Mouse (Mus musculus) CH12.LX (cell line): ENCODE results near the gene Lrrc28.
"Not testable (repeated sequence)": the region's sequence is repeated elsewhere in the genome, so short reads cannot be mapped to it uniquely, and the experiment has no call there.

ENCODE experiments used
- CTCF ChIP-seq, 2 experiments: IDR thresholded peaks in 1 of 2; conservative IDR thresholded peaks in 1 of 2; 2 replicates each; pipeline ENCODE4 v1.5.1; 2011 to 2012; ENCODE audit warnings: low read depth in 2 of 2, low read length in 2 of 2, improper control_type of control experiment in 1 of 2, inconsistent platforms in 1 of 2, mild to moderate bottlenecking in 1 of 2, moderate library complexity in 1 of 2
- E2F4 ChIP-seq: IDR thresholded peaks from 2 replicates; pipeline ENCODE4 v1.6.1; 2011; ENCODE audit warnings: low read depth, low read length, improper control_type of control experiment; ENCODE audit not compliant: insufficient replicate concordance
- ETS1 ChIP-seq: conservative IDR thresholded peaks from 2 replicates; pipeline ENCODE4 v1.6.1; 2012; ENCODE audit warnings: low read depth, mild to moderate bottlenecking, inconsistent platforms, low read length, improper control_type of control experiment, moderate library complexity
- KAT2A ChIP-seq: IDR thresholded peaks from 2 replicates; pipeline ENCODE4 v1.6.1; 2012; ENCODE audit warnings: low read length, improper control_type of control experiment, inconsistent platforms; ENCODE audit not compliant: insufficient replicate concordance
- MEF2A ChIP-seq: IDR thresholded peaks from 2 replicates; pipeline ENCODE4 v1.6.1; 2014; ENCODE audit warnings: low read depth, mild to moderate bottlenecking, inconsistent platforms, low read length, improper control_type of control experiment, borderline replicate concordance
- MXI1 ChIP-seq: IDR thresholded peaks from 2 replicates; pipeline ENCODE4 v1.6.1; 2011; ENCODE audit warnings: mild to moderate bottlenecking, low read depth, low read length, improper control_type of control experiment
- POLR2A ChIP-seq: IDR thresholded peaks from 2 replicates; pipeline ENCODE4 v1.6.1; 2011; ENCODE audit warnings: low read depth, mild to moderate bottlenecking, improper control_type of control experiment, low read length
- SIN3A ChIP-seq: IDR thresholded peaks from 2 replicates; pipeline ENCODE4 v1.6.1; 2012; ENCODE audit warnings: low read length, improper control_type of control experiment, inconsistent platforms
- TBP ChIP-seq: conservative IDR thresholded peaks from 2 replicates; pipeline ENCODE4 v1.6.1; 2011; ENCODE audit warnings: low read depth, low read length, improper control_type of control experiment

DNA sequence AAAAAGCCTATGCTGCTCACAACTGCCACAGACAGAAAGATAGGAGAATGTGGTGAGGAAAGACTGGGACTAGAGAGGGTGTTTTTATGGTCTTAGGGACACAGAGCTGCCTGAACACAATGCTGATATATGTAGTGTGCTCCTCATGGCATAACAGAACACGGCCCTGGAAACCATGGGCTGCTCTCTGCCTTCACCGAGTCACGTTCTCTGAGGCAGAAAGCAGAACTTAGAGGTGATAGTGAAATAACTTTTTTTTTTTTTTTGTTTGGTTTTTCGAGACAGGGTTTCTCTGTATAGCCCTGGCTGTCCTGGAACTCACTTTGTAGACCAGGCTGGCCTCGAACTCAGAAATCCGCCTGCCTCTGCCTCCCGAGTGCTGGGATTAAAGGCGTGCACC lies 121.0 kb downstream of the Lrrc28 start:
- not testable (repeated sequence) for TF ChIP-seq CTCF (conservative IDR thresholded peaks at IDR 0.05 in 1 of 2, IDR thresholded peaks at IDR 0.05 in 1 of 2; ENCODE audit: low read depth in 2 of 2, low read length in 2 of 2); SIN3A; TBP; ETS1; MEF2A; E2F4; MXI1; KAT2A; POLR2A
